Mouse (Mus musculus) MEL (cell line): ENCODE data around the gene Ly6g5c. TPM values are rescaled to one million over a fixed set of nuclear protein-coding genes. Genes with fewer than 3 reads are reported as not detected.

ENCODE experiments used
- DNase-seq: peaks from one replicate; pipeline ENCODE4 v3.0.0; 2011; ENCODE audit warnings: low read depth, low spot score
- H3K27ac ChIP-seq: 2 replicates; pipeline ENCODE4 v1.5.1; 2012; ENCODE audit warnings: low read depth, mild to moderate bottlenecking, control low read depth, low read length, moderate library complexity; ENCODE audit not compliant: control insufficient read depth
- H3K27me3 ChIP-seq, 2 experiments: fragments of 150-350 bp in 1 of 2; sonication (generic) in 1 of 2; 2 replicates each; pipeline ENCODE4 v1.6.1; 2012; ENCODE audit warnings: low read length in 2 of 2, mild to moderate bottlenecking in 2 of 2, improper control_type of control experiment in 1 of 2, moderate library complexity in 1 of 2; ENCODE audit not compliant: insufficient read depth in 2 of 2, control insufficient read depth in 1 of 2
- H3K36me3 ChIP-seq, 2 experiments: 2 replicates each; pipeline ENCODE4 v1.6.1; 2012 to 2014; ENCODE audit warnings: low read length in 2 of 2, improper control_type of control experiment in 1 of 2, inconsistent platforms in 1 of 2, mild to moderate bottlenecking in 1 of 2; ENCODE audit not compliant: insufficient read depth in 2 of 2, control insufficient read depth in 1 of 2
- H3K4me1 ChIP-seq, 2 experiments: fragments of 150-350 bp in 1 of 2; sonication (generic) in 1 of 2; 2 replicates each; pipeline ENCODE4 v1.6.1; 2012; ENCODE audit warnings: low read length in 2 of 2, improper control_type of control experiment in 1 of 2, mild to moderate bottlenecking in 1 of 2; ENCODE audit not compliant: insufficient read depth in 2 of 2, control insufficient read depth in 1 of 2
- H3K4me3 ChIP-seq, 2 experiments: fragments of 150-350 bp in 1 of 2; sonication (generic) in 1 of 2; 2 replicates each; pipeline ENCODE4 v1.5.1; 2012; ENCODE audit warnings: low read depth in 2 of 2, low read length in 2 of 2, mild to moderate bottlenecking in 2 of 2, moderate library complexity in 2 of 2, control low read depth in 1 of 2, improper control_type of control experiment in 1 of 2; ENCODE audit not compliant: control insufficient read depth in 1 of 2, insufficient read depth in 1 of 2
- H3K79me2 ChIP-seq: 2 replicates; pipeline ENCODE4 v1.6.1; 2012; ENCODE audit warnings: mild to moderate bottlenecking, low read length, moderate library complexity; ENCODE audit not compliant: control insufficient read depth, poor library complexity, insufficient read depth
- H3K9ac ChIP-seq: 2 replicates; pipeline ENCODE4 v1.6.1; 2012; ENCODE audit warnings: low read depth, mild to moderate bottlenecking, control low read depth, low read length, moderate library complexity; ENCODE audit not compliant: control insufficient read depth, poor library complexity, severe bottlenecking
- H3K9me3 ChIP-seq: fragments of 150-350 bp; sonication (generic); replicated peaks from 2 replicates; pipeline ENCODE4 v1.6.1; 2012; ENCODE audit warnings: mild to moderate bottlenecking, low read length, improper control_type of control experiment, moderate library complexity; ENCODE audit not compliant: insufficient read depth
- CHD1 ChIP-seq: IDR thresholded peaks from 2 replicates; pipeline ENCODE4 v1.6.1; 2012; ENCODE audit warnings: low read depth, mild to moderate bottlenecking, inconsistent platforms, low read length, improper control_type of control experiment
- ELF1 ChIP-seq: IDR thresholded peaks from 2 replicates; pipeline ENCODE4 v1.6.1; 2014; ENCODE audit warnings: low read depth, mild to moderate bottlenecking, inconsistent platforms, low read length, improper control_type of control experiment, moderate library complexity
- ETS1 ChIP-seq: IDR thresholded peaks from 2 replicates; pipeline ENCODE4 v1.6.1; 2012; ENCODE audit warnings: low read depth, mild to moderate bottlenecking, inconsistent platforms, low read length, improper control_type of control experiment, moderate library complexity
- HCFC1 ChIP-seq: IDR thresholded peaks from 2 replicates; pipeline ENCODE4 v1.6.1; 2012; ENCODE audit warnings: low read depth, mild to moderate bottlenecking, inconsistent platforms, low read length, improper control_type of control experiment, moderate library complexity
- JUND ChIP-seq: IDR thresholded peaks from 2 replicates; pipeline ENCODE4 v1.6.1; 2011; ENCODE audit warnings: low read depth, mild to moderate bottlenecking, improper control_type of control experiment, low read length
- MAX ChIP-seq: IDR thresholded peaks from 2 replicates; pipeline ENCODE4 v1.6.1; 2011; ENCODE audit warnings: low read length, improper control_type of control experiment
- MAZ ChIP-seq: IDR thresholded peaks from 2 replicates; pipeline ENCODE4 v1.6.1; 2012; ENCODE audit warnings: low read depth, mild to moderate bottlenecking, inconsistent platforms, low read length, improper control_type of control experiment
- MEF2A ChIP-seq: IDR thresholded peaks from 2 replicates; pipeline ENCODE4 v1.6.1; 2014; ENCODE audit warnings: low read depth, mild to moderate bottlenecking, inconsistent platforms, low read length, improper control_type of control experiment; ENCODE audit not compliant: poor library complexity, insufficient replicate concordance, severe bottlenecking; ENCODE audit errors: extremely low read depth
- NELFE ChIP-seq: IDR thresholded peaks from 2 replicates; pipeline ENCODE4 v1.6.1; 2011; ENCODE audit warnings: low read depth, low read length, improper control_type of control experiment
- POLR2AphosphoS5 ChIP-seq: IDR thresholded peaks from 2 replicates; pipeline ENCODE4 v1.6.1; 2012; ENCODE audit warnings: low read depth, borderline replicate concordance, mild to moderate bottlenecking, inconsistent platforms, low read length, moderate library complexity, mixed read lengths
- RCOR1 ChIP-seq: IDR thresholded peaks from 2 replicates; pipeline ENCODE4 v1.6.1; 2012; ENCODE audit warnings: low read depth, mild to moderate bottlenecking, inconsistent platforms, low read length, improper control_type of control experiment
- SIN3A ChIP-seq: IDR thresholded peaks from 2 replicates; pipeline ENCODE4 v1.6.1; 2012; ENCODE audit warnings: low read length, improper control_type of control experiment, inconsistent platforms
- SMC3 ChIP-seq: IDR thresholded peaks from 2 replicates; pipeline ENCODE4 v1.6.1; 2011; ENCODE audit warnings: low read depth, low read length, improper control_type of control experiment
- TAL1 ChIP-seq: IDR thresholded peaks from 2 replicates; pipeline ENCODE4 v1.6.1; 2012; ENCODE audit warnings: mild to moderate bottlenecking, inconsistent platforms, low read length, moderate library complexity, mixed read lengths
- TBP ChIP-seq: IDR thresholded peaks from 2 replicates; pipeline ENCODE4 v1.8.0; 2011; ENCODE audit warnings: low read depth, low read length, improper control_type of control experiment
- UBTF ChIP-seq: IDR thresholded peaks from 2 replicates; pipeline ENCODE4 v1.6.1; 2012; ENCODE audit warnings: low read depth, mild to moderate bottlenecking, inconsistent platforms, low read length, improper control_type of control experiment, moderate library complexity, borderline replicate concordance; ENCODE audit not compliant: insufficient read depth
- USF1 ChIP-seq: IDR thresholded peaks from 2 replicates; pipeline ENCODE4 v1.6.1; 2014; ENCODE audit warnings: low read depth, mild to moderate bottlenecking, inconsistent platforms, low read length, improper control_type of control experiment, moderate library complexity
- ZC3H11A ChIP-seq: IDR thresholded peaks from 2 replicates; pipeline ENCODE4 v1.6.1; 2012; ENCODE audit warnings: low read depth, mild to moderate bottlenecking, inconsistent platforms, low read length, improper control_type of control experiment
- ZNF384 ChIP-seq: IDR thresholded peaks from 2 replicates; pipeline ENCODE4 v1.6.1; 2012; ENCODE audit warnings: low read depth, mild to moderate bottlenecking, inconsistent platforms, low read length, improper control_type of control experiment
- polyA plus RNA-seq, 2 experiments: library from polyadenylated mRNA; stranded (reverse) in 1 of 2; unstranded in 1 of 2; fragments of >175 nt in 1 of 2; fragments of >200 nt in 1 of 2; gene quantifications; 2 replicates each; pipeline versions ENCODE4 v1.2.1 to v1.2.4; 2012; ENCODE audit warnings: low replicate concordance in 2 of 2, low read depth in 1 of 2; ENCODE audit not compliant: insufficient read length in 2 of 2, insufficient read depth in 1 of 2, missing spikeins in 1 of 2
- total RNA-seq: library from RNA; depleted of rRNA; stranded (reverse); fragments of 300-350 nt; gene quantifications from 2 replicates; pipeline ENCODE4 v1.2.3, GENCODE M21; 2012

Ly6g5c gene
- total and polyA plus RNA-seq, 3 experiments = not detected

GRCm38 (mm10) chr17:35094475-35095365, 13.4 kb upstream of the Ly6g5c start:
- DNase-seq = no peak
- Histone ChIP-seq H3K27ac (no peak overlapping the region), H3K27me3 (no peaks in the 10 kb centered on the region), H3K79me2 (peaks cover 14% of the 10 kb centered on the region), H3K9ac (no peak overlapping the region), H3K4me3 (no peak overlapping the region), H3K4me1 (peaks cover 2 to 10% of the 10 kb centered on the region in 2 experiments; a peak in 3 of 4 replicates), H3K9me3 (no peaks in the 10 kb centered on the region), H3K36me3 (peaks cover 0 to 2% of the 10 kb centered on the region in 2 experiments; a peak in 3 of 4 replicates)
- TF ChIP-seq MAX (no peak), TAL1 (no peak), USF1 (no peak), ETS1 (no peak), TBP (no peak), JUND (no peak), NELFE (no peak), MAZ (no peak)

GRCm38 (mm10) chr17:35096597-35096996, 11.5 kb upstream of the Ly6g5c start:
- Histone ChIP-seq H3K27me3 (no peaks in the 10 kb centered on the region), H3K4me1 (no peaks in the 10 kb centered on the region), H3K9ac (no peak overlapping the region), H3K9me3 (no peaks in the 10 kb centered on the region), H3K79me2 (peaks cover 2% of the 10 kb centered on the region; the same call in 1 of the 2 replicates), H3K36me3 (no peaks in the 10 kb centered on the region; a peak in 2 of 4 replicates), H3K27ac (no peak overlapping the region), H3K4me3 (no peak overlapping the region)
- DNase-seq = no peak
- TF ChIP-seq RCOR1 (no peak), HCFC1 (no peak), ELF1 (no peak), SMC3 (no peak), ETS1 (no peak), TBP (no peak), NELFE (no peak), USF1 (no peak), MAZ (no peak)

GRCm38 (mm10) chr17:35097164-35097655, 10.9 kb upstream of the Ly6g5c start:
- no peaks in the 10 kb centered on the region; a peak in 2 of 4 replicates for H3K36me3 ChIP-seq
- no peaks in the 10 kb centered on the region for H3K9me3 ChIP-seq
- H3K4me1 ChIP-seq = peaks cover 0 to 4% of the 10 kb centered on the region in 2 experiments; a peak in 1 of 4 replicates
- no peak for DNase-seq
- H3K79me2 ChIP-seq = no peaks in the 10 kb centered on the region
- TF ChIP-seq ZNF384 = no peak
- TF ChIP-seq SIN3A = no peak
- no peak for TF ChIP-seq UBTF
- TF ChIP-seq ELF1 = no peak
- TF ChIP-seq CHD1 = no peak
- no peak for TF ChIP-seq NELFE
- TF ChIP-seq RCOR1 = no peak
- TF ChIP-seq SMC3 = no peak
- TF ChIP-seq MEF2A = no peak
- TF ChIP-seq POLR2AphosphoS5 = no peak
- TF ChIP-seq ZC3H11A = no peak
- no peak overlapping the region for H3K4me3 ChIP-seq
- H3K27me3 ChIP-seq = no peaks in the 10 kb centered on the region
- H3K9ac ChIP-seq = no peak overlapping the region
- no peak overlapping the region for H3K27ac ChIP-seq
